Mouse (Mus musculus): Measurements from ENCODE around the gene Ttc25.

- TF ChIP-seq CHD2 (IDR thresholded peaks at IDR 0.05; ENCODE audit: low read depth, low read length) (no peak), ZC3H11A (IDR thresholded peaks at IDR 0.05; ENCODE audit: borderline replicate concordance, low read depth, low read length) (no peak), MAFK (IDR thresholded peaks at IDR 0.05; ENCODE audit: insufficient read depth, low read depth, low read length) (no peak), HCFC1 (IDR thresholded peaks at IDR 0.05; ENCODE audit: borderline replicate concordance, insufficient read depth, low read length) (no peak)
Measured at GRCm38 (mm10) chr11:100585148-100585547, 39.7 kb downstream of the Ttc25 start.

Data from ES-E14 (cell line).